Mouse (Mus musculus): ENCODE measurements around the gene Slc2a8.

The Slc2a8 gene

GRCm38 (mm10) chr2:32971235-32971634 lies 10.6 kb downstream of the Slc2a8 start:
- no peak for DNase-seq (ENCODE audit: low read depth, low spot score)

- DNase-seq (ENCODE audit: low read depth, low spot score), result peak; percentile 67
Observed at GRCm38 (mm10) chr2:32969326-32969725, 12.6 kb downstream of the Slc2a8 start.

- no peak for DNase-seq (ENCODE audit: low read depth, low spot score)
Observed at GRCm38 (mm10) chr2:32968024-32968614, 13.8 kb downstream of the Slc2a8 start.

- DNase-seq (ENCODE audit: low read depth, low spot score), result peak; percentile 90
Observed at GRCm38 (mm10) chr2:32966689-32967631, 14.9 kb downstream of the Slc2a8 start.

GRCm38 (mm10) chr2:32966184-32966688 lies 15.6 kb downstream of the Slc2a8 start:
- no peak for DNase-seq (ENCODE audit: low read depth, low spot score)

- DNase-seq (ENCODE audit: low read depth, low spot score), result no peak
Observed at GRCm38 (mm10) chr2:32965511-32966183, 16.2 kb downstream of the Slc2a8 start.

- DNase-seq (ENCODE audit: low read depth, low spot score), result no peak
Observed at GRCm38 (mm10) chr2:32964659-32965457, 17.0 kb downstream of the Slc2a8 start.

- DNase-seq (ENCODE audit: low read depth, low spot score), result no peak
Observed at GRCm38 (mm10) chr2:32963981-32964380, 17.9 kb downstream of the Slc2a8 start.

- DNase-seq (ENCODE audit: low read depth, low spot score), result no peak
Observed at GRCm38 (mm10) chr2:32963544-32963943, 18.3 kb downstream of the Slc2a8 start.

- DNase-seq (ENCODE audit: low read depth, low spot score), result no peak
Observed at GRCm38 (mm10) chr2:32962875-32963220, 19.0 kb downstream of the Slc2a8 start.

GRCm38 (mm10) chr2:32962062-32962874 lies 19.6 kb downstream of the Slc2a8 start:
- DNase-seq (ENCODE audit: low read depth, low spot score), result no peak

DNA sequence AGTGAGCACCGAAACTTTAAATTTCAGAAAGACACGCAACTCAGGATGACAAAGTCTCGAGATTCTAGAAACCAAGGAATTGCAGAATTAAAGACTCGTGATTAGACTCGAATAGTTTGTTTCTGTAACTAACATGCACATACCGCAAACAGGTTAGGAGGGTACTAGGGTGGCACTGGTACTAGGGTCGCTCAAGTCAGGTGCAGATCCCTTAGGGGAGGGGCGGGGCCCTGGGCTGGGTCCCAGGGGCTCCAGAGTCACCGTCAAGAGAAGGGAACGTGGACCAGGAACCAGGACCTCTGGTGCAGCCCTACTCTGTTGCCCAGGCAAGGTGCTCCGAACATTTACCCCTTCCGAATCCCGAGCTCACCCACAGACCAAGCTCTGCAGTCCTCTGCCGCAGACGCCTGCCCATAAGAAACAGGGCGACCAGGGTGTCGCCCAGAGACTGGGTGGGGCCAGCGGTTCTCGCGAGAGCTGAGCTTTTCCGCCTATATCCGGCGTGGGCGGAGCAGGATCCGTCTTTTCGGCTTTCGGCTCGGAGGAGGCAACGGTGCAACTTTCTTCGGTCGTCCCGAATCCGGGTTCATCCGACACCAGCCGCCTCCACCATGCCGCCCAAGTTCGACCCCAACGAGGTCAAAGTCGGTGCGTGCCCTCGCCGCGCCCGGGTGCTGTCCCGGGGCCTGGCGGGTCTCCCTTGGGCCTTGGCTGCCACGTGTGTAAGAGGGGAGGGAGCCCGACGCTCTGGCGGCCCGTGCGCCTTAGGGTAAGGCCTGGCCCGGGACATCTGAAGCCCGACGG lies 20.5 kb downstream of the Slc2a8 start, which contains the start of the genes Rpl12 and Lrsam1:
Gene Rpl12 (plus strand): TSS at position 368 of the 804 bp plus-strand sequence.
Gene Lrsam1 (minus strand): TSS at position 423 of the 804 bp plus-strand sequence.
- peak; percentile 84 for DNase-seq (ENCODE audit: low read depth, low spot score)

GRCm38 (mm10) chr2:32960273-32960672 lies 21.6 kb downstream of the Slc2a8 start:
- DNase-seq (ENCODE audit: low read depth, low spot score), result no peak

GRCm38 (mm10) chr2:32957344-32957743 lies 24.5 kb downstream of the Slc2a8 start:
- DNase-seq (ENCODE audit: low read depth, low spot score), result no peak

DNA sequence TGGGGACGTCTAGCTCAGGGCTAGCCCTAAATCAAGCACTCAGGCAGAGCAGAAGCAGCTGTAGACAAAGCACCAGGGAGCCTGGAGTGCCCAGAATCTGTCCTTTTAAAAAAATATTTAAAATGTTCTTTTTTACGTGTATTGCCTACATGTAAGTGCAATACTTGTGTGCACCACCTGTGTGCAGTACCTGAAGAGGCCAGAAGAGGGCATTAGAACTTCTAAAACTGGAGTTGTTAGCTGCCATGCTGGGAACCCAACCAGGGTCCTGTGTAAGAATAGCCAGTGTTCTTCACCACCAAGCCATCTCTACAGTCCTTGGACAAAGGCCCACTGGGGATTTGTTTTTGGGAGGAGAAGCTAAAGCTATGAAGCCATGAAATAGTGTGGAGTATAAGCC lies 27.3 kb downstream of the Slc2a8 start:
- no peak for DNase-seq (ENCODE audit: low read depth, low spot score)

- DNase-seq (ENCODE audit: low read depth, low spot score), result no peak
Observed at GRCm38 (mm10) chr2:32947454-32947853, 34.4 kb downstream of the Slc2a8 start.

DNA sequence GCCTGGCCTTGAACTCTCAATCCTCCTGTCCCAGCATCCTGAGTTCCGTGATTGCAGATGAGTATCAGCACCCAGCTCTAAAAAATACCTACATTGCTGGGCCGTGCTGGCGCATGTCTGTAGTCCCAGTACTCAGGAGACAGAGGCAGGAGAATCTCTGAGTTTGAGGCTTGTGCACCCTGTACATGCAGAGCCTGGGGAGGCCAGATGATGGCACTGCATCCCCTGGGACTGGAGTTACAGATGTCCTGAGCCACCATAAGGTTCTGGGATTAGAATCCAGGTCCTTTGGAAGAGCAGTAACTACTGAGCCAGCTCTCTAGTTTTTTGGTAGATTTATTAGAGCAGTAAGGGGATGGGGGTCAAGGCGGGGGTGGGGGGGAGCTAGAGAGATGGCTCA lies 41.4 kb downstream of the Slc2a8 start:
- DNase-seq (ENCODE audit: low read depth, low spot score), result no peak

DNA sequence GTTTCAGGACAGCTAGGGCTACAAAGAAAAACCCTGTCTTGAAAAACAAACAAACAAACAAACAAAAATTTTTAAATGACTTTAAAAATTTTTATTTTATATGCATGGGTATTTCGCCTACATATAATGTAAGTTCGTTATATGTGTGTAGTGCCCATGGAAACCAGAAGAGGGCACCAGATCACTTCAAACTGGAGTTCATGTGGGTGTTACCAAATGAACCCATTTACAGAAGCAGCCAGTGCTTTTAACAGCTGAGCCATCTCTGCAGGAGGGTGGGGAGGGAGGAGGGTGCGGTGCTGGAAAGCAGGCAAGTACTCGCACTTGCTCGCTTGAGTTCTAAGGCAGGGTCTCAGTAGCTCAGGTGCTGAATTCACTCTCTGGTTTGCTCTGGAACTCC lies 42.5 kb downstream of the Slc2a8 start:
- DNase-seq (ENCODE audit: low read depth, low spot score), result peak; percentile 60

- DNase-seq (ENCODE audit: low read depth, low spot score), result no peak
Observed at GRCm38 (mm10) chr2:32938741-32939140, 43.1 kb downstream of the Slc2a8 start.

GRCm38 (mm10) chr2:32931730-32932129 lies 50.2 kb downstream of the Slc2a8 start:
- no peak for DNase-seq (ENCODE audit: low read depth, low spot score)
